Mouse (Mus musculus) kidney, embryonic 15.5 days (tissue): ENCODE measurements around the gene Tex35. TPM values are rescaled to one million over a fixed set of nuclear protein-coding genes. Genes with fewer than 3 reads are reported as not detected.

Source experiments
- ATAC-seq: fragments of 200-750 bp; cut with Nextera tagmentation; replicated peaks from 2 replicates; pipeline ENCODE4 v1.8.0; 2017; ENCODE audit warnings: moderate TSS enrichment; ENCODE audit not compliant: low FRiP score
- H3K27ac ChIP-seq: fragments of 300-500 bp; sonication (generic); 2 replicates; pipeline ENCODE4 v1.5.1; 2015; ENCODE audit warnings: mild to moderate bottlenecking, inconsistent platforms
- H3K27me3 ChIP-seq: fragments of 300-500 bp; sonication (generic); 2 replicates; pipeline ENCODE4 v1.6.1; 2015; ENCODE audit warnings: inconsistent platforms
- H3K36me3 ChIP-seq: fragments of 300-500 bp; sonication (generic); 2 replicates; pipeline ENCODE4 v1.6.1; 2015; ENCODE audit warnings: inconsistent platforms
- H3K4me1 ChIP-seq: fragments of 300-500 bp; sonication (generic); 2 replicates; pipeline ENCODE4 v1.6.1; 2015; ENCODE audit warnings: inconsistent platforms
- H3K4me2 ChIP-seq: fragments of 300-500 bp; sonication (generic); 2 replicates; pipeline ENCODE4 v1.6.1; 2015; ENCODE audit warnings: moderate library complexity, mild to moderate bottlenecking, inconsistent platforms
- H3K4me3 ChIP-seq: fragments of 300-500 bp; sonication (generic); replicated peaks from 2 replicates; pipeline ENCODE4 v1.5.1; 2015; ENCODE audit warnings: mild to moderate bottlenecking, inconsistent platforms
- H3K9ac ChIP-seq: fragments of 300-500 bp; sonication (generic); 2 replicates; pipeline ENCODE4 v1.6.1; 2015; ENCODE audit warnings: mild to moderate bottlenecking, inconsistent platforms
- H3K9me3 ChIP-seq: fragments of 300-500 bp; sonication (generic); replicated peaks from 2 replicates; pipeline ENCODE4 v1.6.1; 2016; ENCODE audit warnings: inconsistent platforms
- WGBS: fragments of 180-500 bp; shearing (Covaris S2); methylation state at CpG from one replicate; pipeline ENCODE4 v1.1.7; 2015; ENCODE audit warnings: mixed read lengths; 5-methylcytosine and 5-hydroxymethylcytosine counted together
- polyA plus RNA-seq: library from polyadenylated mRNA; unstranded; fragments of >200 nt; fragmentation: Nextera tagmentation; extraction: Ambion mirVana; gene quantifications from 2 replicates; pipeline ENCODE4 v1.2.1, GENCODE M21; 2015

Tex35 gene
- polyA plus RNA-seq: not detected in 2 replicates

DNA sequence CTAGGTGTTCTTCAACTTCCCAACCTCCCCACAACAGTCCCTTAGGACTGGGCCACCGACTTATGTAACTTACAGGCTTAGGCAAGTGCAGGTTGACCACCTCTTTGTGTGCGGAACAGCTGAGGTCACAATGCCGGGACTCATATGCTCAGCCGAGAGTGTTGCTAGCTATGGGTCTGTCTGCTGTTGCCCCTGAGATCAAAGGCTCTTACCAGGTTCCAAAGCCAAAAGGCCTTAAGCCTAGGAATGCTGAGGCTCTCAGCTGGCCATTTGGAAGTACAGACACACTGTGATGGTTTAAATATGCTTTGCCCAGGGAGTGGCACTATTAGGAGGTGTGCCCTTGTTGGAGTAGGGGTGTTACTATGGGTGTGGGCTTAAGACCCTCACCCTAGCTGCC is at the start of gene Tex35:
TSS of gene Tex35 (minus strand) at position 101 of the 400 bp plus-strand sequence.
- Histone ChIP-seq H3K4me2 (no peak within 1 kb of the TSS), H3K27me3 (no peaks in the 10 kb centered on the region), H3K9ac (no peak within 1 kb of the TSS), H3K4me3 (no peak within 1 kb of the TSS), H3K36me3 (no peaks in the 10 kb centered on the region), H3K9me3 (no peaks in the 10 kb centered on the region), H3K27ac (no peak within 1 kb of the TSS), H3K4me1 (peaks cover 4% of the 10 kb centered on the region; the same call in 1 of the 2 replicates)
- ATAC-seq: no peak
- WGBS: 72% methylated on average over 4 of the region's 4 CpGs

DNA sequence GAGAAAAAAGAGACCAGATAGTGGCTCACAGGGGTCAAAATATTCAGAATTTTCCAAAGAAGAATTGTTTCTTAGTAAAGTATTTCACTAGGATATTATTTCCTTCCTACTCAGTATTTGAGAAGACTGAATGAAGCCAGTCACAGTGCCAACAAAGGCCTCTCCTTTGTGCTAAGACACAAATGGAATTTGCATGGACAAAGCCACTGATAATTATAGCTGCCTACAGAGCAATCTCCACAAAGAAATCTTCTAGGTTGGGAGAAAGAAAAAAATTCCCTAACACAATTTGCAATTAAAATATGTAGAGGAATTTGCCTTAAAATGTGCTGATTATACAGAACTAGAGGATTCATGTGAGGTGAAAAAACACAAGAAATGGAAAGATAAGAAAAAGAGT is 45.3 kb upstream of the Tex35 start:
- Histone ChIP-seq H3K4me3 (no peak overlapping the region), H3K27me3 (no peaks in the 10 kb centered on the region), H3K4me2 (no peak overlapping the region), H3K9me3 (no peaks in the 10 kb centered on the region), H3K9ac (no peak overlapping the region), H3K27ac (no peak overlapping the region), H3K4me1 (no peaks in the 10 kb centered on the region), H3K36me3 (peaks cover 15% of the 10 kb centered on the region)
- no peak for ATAC-seq

DNA sequence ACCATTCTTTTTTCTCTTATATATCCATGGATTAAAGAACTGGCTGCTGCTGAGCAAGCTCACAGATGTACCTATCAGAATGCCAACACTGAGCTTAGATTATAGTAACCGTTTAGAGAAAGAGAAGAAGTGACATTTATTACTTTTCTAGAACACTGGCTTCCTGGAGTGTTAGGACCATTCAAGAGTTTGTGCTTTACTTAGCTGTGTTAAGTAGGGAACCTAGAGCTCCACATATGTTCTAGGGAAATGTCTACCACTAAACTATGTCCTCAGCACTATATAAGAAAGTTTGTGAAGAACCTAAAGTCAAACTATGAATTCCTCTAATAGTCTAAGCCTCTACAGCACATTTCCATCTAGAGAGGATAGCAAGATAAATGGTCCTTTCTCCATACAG is 41.6 kb upstream of the Tex35 start:
- no peak overlapping the region for H3K9ac ChIP-seq
- no peaks in the 10 kb centered on the region for H3K4me1 ChIP-seq
- H3K36me3 ChIP-seq: no peaks in the 10 kb centered on the region
- H3K27ac ChIP-seq: no peak overlapping the region
- no peak for ATAC-seq
- 74% methylated on average over 1 of the region's 1 CpGs for WGBS
- no peaks in the 10 kb centered on the region for H3K9me3 ChIP-seq
- no peaks in the 10 kb centered on the region for H3K27me3 ChIP-seq
- H3K4me2 ChIP-seq: no peak overlapping the region
- no peak overlapping the region for H3K4me3 ChIP-seq

DNA sequence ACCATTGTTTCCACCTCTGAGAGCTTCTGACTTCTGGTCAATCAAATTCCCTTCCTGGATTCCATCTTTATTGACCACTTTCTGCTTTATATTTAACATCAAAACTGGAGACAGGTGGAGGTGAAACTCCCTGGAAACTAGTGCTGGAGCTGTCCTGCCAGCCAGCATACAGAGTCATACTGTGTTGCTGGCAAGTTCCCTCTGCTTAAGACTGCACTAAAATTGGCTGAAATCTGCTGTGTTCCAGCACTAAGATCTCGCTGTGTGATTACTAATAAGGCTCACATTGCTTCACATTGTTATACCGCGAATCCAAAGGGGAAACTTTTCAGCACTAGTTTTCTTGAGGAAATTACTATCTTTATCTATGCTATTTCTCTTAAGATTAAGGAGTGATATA is 36.1 kb upstream of the Tex35 start:
- Histone ChIP-seq H3K9me3 (no peaks in the 10 kb centered on the region), H3K4me1 (peaks cover 8% of the 10 kb centered on the region; the same call in 1 of the 2 replicates), H3K27me3 (no peaks in the 10 kb centered on the region), H3K27ac (no peak overlapping the region), H3K36me3 (peaks cover 3% of the 10 kb centered on the region; the same call in 1 of the 2 replicates), H3K4me2 (no peak overlapping the region), H3K4me3 (no peak overlapping the region), H3K9ac (no peak overlapping the region)
- no peak for ATAC-seq
- 91% methylated on average over 3 of the region's 3 CpGs for WGBS

GRCm38 (mm10) chr1:157143326-157143932 is 34.9 kb upstream of the Tex35 start:
- Histone ChIP-seq H3K9me3 (no peaks in the 10 kb centered on the region), H3K4me3 (no peak overlapping the region), H3K4me2 (no peak overlapping the region), H3K27ac (peak overlapping the region; percentile 66), H3K27me3 (no peaks in the 10 kb centered on the region), H3K36me3 (peaks cover 4% of the 10 kb centered on the region; the same call in 1 of the 2 replicates), H3K4me1 (peaks cover 8% of the 10 kb centered on the region; the same call in 1 of the 2 replicates), H3K9ac (no peak overlapping the region)
- ATAC-seq: peak; percentile 92
- WGBS: 13% methylated on average over 7 of the region's 7 CpGs

DNA sequence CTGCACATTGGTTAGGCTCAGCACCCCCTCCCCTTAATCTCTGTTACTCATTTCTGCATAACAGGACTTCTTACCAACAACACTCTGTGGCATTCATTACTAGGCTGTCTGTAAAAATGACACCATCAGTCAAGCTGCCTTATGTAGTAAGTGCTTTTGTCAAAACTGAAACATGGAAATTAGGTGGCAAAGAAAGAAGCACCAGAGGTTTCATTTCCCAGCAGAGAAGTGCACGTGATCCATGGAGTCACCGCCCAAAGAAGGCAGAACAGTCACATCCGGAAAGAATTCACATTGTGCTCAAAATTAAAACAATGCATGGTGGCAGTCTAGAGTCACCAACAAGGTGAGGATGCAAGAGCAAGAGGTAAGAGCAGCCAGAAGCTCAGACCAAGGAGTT is 32.5 kb upstream of the Tex35 start:
- peaks cover 8% of the 10 kb centered on the region; the same call in 1 of the 2 replicates for H3K4me1 ChIP-seq
- H3K4me2 ChIP-seq: no peak overlapping the region
- H3K9me3 ChIP-seq: no peaks in the 10 kb centered on the region
- H3K4me3 ChIP-seq: no peak overlapping the region
- H3K27ac ChIP-seq: no peak overlapping the region
- peaks cover 4% of the 10 kb centered on the region; the same call in 1 of the 2 replicates for H3K36me3 ChIP-seq
- no peak overlapping the region for H3K9ac ChIP-seq
- no peaks in the 10 kb centered on the region for H3K27me3 ChIP-seq
- ATAC-seq: no peak
- WGBS: 91% methylated on average over 3 of the region's 3 CpGs

- H3K27ac ChIP-seq: no peak overlapping the region
- ATAC-seq: no peak
- no peaks in the 10 kb centered on the region for H3K27me3 ChIP-seq
- H3K36me3 ChIP-seq: peaks cover 4% of the 10 kb centered on the region; the same call in 1 of the 2 replicates
- no peak overlapping the region for H3K9ac ChIP-seq
- no peak overlapping the region for H3K4me2 ChIP-seq
- 79% methylated on average over 1 of the region's 1 CpGs for WGBS
- no peaks in the 10 kb centered on the region for H3K9me3 ChIP-seq
- H3K4me1 ChIP-seq: no peaks in the 10 kb centered on the region
- no peak overlapping the region for H3K4me3 ChIP-seq
These were observed 29.4 kb upstream of the Tex35 start for GRCm38 (mm10) chr1:157137854-157138241.

- Histone ChIP-seq H3K4me3 (no peak overlapping the region), H3K27me3 (no peaks in the 10 kb centered on the region), H3K36me3 (peaks cover 4% of the 10 kb centered on the region; the same call in 1 of the 2 replicates), H3K4me2 (no peak overlapping the region), H3K27ac (no peak overlapping the region), H3K9ac (no peak overlapping the region), H3K9me3 (no peaks in the 10 kb centered on the region), H3K4me1 (no peaks in the 10 kb centered on the region)
- ATAC-seq: peak; percentile 66; the same call in 1 of the 2 replicates
- WGBS: 77% methylated on average over 9 of the region's 9 CpGs
These were observed 28.8 kb upstream of the Tex35 start for GRCm38 (mm10) chr1:157137132-157137853.

GRCm38 (mm10) chr1:157128219-157128618 is 19.7 kb upstream of the Tex35 start:
- H3K27ac ChIP-seq: no peak overlapping the region
- no peaks in the 10 kb centered on the region for H3K9me3 ChIP-seq
- no peaks in the 10 kb centered on the region for H3K36me3 ChIP-seq
- H3K27me3 ChIP-seq: no peaks in the 10 kb centered on the region
- no peak overlapping the region for H3K4me2 ChIP-seq
- WGBS: 87% methylated on average over 2 of the region's 2 CpGs
- H3K4me3 ChIP-seq: no peak overlapping the region
- no peaks in the 10 kb centered on the region for H3K4me1 ChIP-seq
- H3K9ac ChIP-seq: no peak overlapping the region
- no peak for ATAC-seq

- WGBS: 61% methylated on average over 3 of the region's 3 CpGs
- Histone ChIP-seq H3K9me3 (no peaks in the 10 kb centered on the region), H3K4me1 (no peaks in the 10 kb centered on the region), H3K27ac (no peak overlapping the region), H3K4me3 (no peak overlapping the region), H3K27me3 (no peaks in the 10 kb centered on the region), H3K36me3 (no peaks in the 10 kb centered on the region), H3K4me2 (no peak overlapping the region), H3K9ac (no peak overlapping the region)
- ATAC-seq: no peak
These were observed 15.4 kb upstream of the Tex35 start for GRCm38 (mm10) chr1:157123836-157124235.

DNA sequence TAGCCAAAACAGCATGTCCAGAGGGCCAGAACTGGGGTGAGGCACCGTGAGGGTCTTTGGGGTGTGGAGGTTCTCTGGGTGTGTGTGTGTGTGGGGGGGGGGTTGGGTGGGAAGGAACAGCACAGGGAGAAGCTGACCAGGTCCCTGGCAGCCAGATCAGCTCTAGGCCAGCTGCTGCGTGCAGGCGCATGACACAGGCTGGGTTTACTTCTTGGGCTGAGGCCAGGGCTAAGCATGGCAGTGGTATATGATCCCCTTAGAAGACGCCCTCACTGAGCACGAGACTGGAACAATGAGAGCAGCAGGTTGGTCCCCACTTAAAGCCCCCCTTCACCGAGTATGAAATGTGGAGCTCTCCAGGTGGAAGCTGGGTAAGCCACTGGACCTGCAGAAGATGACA is 10.7 kb upstream of the Tex35 start:
- Histone ChIP-seq H3K36me3 (no peaks in the 10 kb centered on the region), H3K27me3 (no peaks in the 10 kb centered on the region), H3K9ac (no peak overlapping the region), H3K4me3 (no peak overlapping the region), H3K9me3 (no peaks in the 10 kb centered on the region), H3K27ac (no peak overlapping the region), H3K4me2 (no peak overlapping the region), H3K4me1 (no peaks in the 10 kb centered on the region)
- 76% methylated on average over 6 of the region's 6 CpGs for WGBS
- ATAC-seq: no peak

- Histone ChIP-seq H3K36me3 (no peaks in the 10 kb centered on the region), H3K27ac (no peak overlapping the region), H3K27me3 (no peaks in the 10 kb centered on the region), H3K4me3 (no peak overlapping the region), H3K9me3 (no peaks in the 10 kb centered on the region), H3K9ac (no peak overlapping the region), H3K4me1 (no peaks in the 10 kb centered on the region), H3K4me2 (no peak overlapping the region)
- 85% methylated on average over 3 of the region's 3 CpGs for WGBS
- no peak for ATAC-seq
These were observed 9.0 kb upstream of the Tex35 start for GRCm38 (mm10) chr1:157117440-157117839.
